Mouse (Mus musculus): Measurements from ENCODE around the gene Mgat5.

Gene Mgat5

DNA sequence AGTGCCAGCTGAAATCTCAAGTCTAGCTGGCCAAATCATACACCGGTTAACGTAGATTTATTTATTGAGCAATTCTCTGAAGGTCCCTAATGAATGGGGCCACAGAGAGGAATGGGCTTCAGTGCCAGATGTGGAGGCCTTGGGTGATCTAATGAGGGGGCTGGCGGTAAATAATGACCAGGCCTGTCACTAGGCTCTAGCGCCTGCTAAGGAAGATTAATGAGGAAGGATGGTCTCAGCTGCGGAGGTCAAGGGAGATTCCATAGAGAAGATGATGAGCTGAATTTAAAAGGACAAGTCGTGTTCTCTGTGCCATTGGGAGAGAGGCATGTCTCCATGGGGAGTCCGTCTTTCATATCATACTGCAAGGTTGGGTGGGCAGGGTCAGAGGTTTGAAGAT lies 178.3 kb downstream of the Mgat5 start:
- DNase-seq (ENCODE audit: low spot score in 2 of 2) = no peak

GRCm38 (mm10) chr1:127387226-127387625 lies 182.4 kb downstream of the Mgat5 start:
- no peak for DNase-seq (ENCODE audit: low spot score in 2 of 2)

- DNase-seq (ENCODE audit: low spot score in 2 of 2) = no peak
Observed at GRCm38 (mm10) chr1:127387661-127388060, 182.8 kb downstream of the Mgat5 start.

GRCm38 (mm10) chr1:127394716-127395115 lies 189.9 kb downstream of the Mgat5 start:
- no peak for DNase-seq (ENCODE audit: low spot score in 2 of 2)

DNA sequence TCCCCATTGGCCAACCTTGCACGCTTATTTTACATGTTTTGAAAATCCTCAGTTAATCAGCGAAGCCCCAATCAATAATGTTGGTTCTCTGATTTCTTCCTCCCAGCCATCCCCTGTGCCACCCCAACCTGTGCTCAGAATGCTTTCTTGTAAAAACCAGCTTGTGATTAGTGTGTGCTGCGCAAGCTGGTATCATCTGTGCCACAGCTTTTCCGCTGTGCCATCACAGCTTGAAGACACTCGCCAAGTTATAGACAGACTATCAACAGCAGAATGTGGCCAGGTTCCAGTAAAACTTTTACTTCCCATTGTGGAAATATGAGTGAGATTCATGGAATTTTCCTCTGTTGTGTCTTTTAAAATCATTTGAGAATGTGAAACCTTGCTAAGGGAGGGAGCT lies 190.9 kb downstream of the Mgat5 start:
- no peak for DNase-seq (ENCODE audit: low spot score in 2 of 2)

- DNase-seq (ENCODE audit: low spot score in 2 of 2) = no peak
Observed at GRCm38 (mm10) chr1:127396569-127397349, 191.9 kb downstream of the Mgat5 start.

DNA sequence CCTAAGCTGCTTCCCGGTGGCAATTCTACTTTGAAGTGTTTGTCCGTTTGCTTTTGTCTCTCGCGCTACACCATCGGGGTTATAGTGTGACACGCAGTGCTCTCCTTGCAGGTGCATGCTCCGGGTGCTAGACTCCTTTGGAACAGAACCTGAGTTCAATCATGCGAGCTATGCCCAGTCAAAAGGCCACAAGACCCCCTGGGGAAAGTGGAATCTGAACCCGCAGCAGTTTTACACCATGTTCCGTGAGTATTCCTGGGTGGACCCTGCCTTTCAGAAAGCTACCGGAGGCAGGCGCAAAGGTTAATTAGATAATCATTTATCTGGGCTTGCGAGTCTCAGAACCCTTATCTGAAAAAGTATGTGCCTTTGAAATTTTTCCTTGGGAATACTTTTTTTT lies 192.6 kb downstream of the Mgat5 start:
- no peak for DNase-seq (ENCODE audit: low spot score in 2 of 2)

GRCm38 (mm10) chr1:127398186-127398585 lies 193.4 kb downstream of the Mgat5 start:
- DNase-seq (ENCODE audit: low spot score in 2 of 2) = no peak

DNA sequence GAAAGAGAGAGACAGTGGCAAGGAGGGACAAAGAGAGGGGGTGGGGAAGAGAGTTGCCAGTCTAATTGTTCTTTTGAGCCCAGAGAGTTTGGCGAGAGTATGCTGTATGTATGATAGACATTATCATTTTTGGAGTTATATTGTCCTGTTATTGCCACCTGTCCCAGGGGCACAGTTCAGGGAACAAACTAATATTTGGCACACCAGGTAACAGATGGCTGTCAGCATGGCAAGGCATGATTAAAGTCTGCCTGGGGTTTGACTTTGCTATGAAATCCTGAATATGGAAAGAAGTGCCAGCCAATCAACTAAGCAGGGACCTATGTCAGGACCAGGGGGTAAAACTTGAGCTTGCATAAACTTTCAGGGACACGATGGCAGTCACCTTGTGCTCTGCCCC lies 195.4 kb downstream of the Mgat5 start:
- no peak for DNase-seq (ENCODE audit: low spot score in 2 of 2)

- DNase-seq (ENCODE audit: low spot score in 2 of 2) = no peak
Observed at GRCm38 (mm10) chr1:127400666-127401065, 195.9 kb downstream of the Mgat5 start.

- no peak for DNase-seq (ENCODE audit: low spot score in 2 of 2)
Observed at GRCm38 (mm10) chr1:127404655-127405054, 199.8 kb downstream of the Mgat5 start.

- DNase-seq (ENCODE audit: low spot score in 2 of 2) = no peak
Observed at GRCm38 (mm10) chr1:127408957-127409423, 204.2 kb downstream of the Mgat5 start.

- DNase-seq (ENCODE audit: low spot score in 2 of 2) = peak in 1 of 2 experiments; percentile 4
Observed at GRCm38 (mm10) chr1:127409512-127409911, 204.7 kb downstream of the Mgat5 start.

DNA sequence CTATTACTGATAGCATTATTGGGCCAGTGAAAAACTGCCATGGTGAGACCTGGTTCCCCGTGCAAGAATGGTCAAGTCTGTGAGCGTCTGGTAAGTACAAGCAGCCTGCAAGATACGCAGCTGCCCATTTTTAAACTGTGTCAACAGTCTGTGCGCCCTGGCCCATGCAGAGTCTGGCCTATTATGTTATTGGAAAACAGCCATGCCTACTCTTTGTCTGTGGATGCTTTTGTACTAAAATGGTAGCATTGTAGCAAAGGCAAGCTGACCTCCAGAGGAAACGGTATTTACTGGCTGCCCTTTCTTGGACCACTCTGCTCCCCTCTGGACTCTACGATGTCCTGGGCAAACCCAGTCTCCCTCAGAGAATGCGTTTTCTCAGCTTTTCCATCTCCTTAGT lies 209.7 kb downstream of the Mgat5 start:
- no peak for DNase-seq (ENCODE audit: low spot score in 2 of 2)

GRCm38 (mm10) chr1:127415896-127416295 lies 211.1 kb downstream of the Mgat5 start:
- no peak for DNase-seq (ENCODE audit: low spot score in 2 of 2)

GRCm38 (mm10) chr1:127416971-127417370 lies 212.2 kb downstream of the Mgat5 start:
- no peak for DNase-seq (ENCODE audit: low spot score in 2 of 2)

- DNase-seq (ENCODE audit: low spot score in 2 of 2) = no peak
Observed at GRCm38 (mm10) chr1:127418916-127419575, 214.2 kb downstream of the Mgat5 start.

DNA sequence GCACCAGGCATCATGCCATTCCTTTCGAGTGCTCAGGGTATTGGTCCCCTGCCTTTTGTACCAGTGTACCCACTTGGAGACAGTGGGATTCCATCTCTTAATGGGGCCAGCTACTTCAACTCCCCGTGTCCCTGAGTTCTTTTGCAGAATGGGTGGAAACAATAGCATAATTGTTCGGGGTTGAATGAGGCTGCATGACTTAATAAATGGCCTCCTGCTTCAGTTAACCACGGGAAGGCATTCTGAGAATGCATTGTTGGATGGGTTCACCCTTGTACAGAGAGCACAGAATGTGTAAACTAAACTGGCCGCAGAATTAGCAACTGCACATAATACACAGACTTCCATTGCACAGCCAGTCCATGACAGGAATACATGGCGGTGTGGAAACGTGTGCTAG lies 214.8 kb downstream of the Mgat5 start:
- no peak for DNase-seq (ENCODE audit: low spot score in 2 of 2)

DNA sequence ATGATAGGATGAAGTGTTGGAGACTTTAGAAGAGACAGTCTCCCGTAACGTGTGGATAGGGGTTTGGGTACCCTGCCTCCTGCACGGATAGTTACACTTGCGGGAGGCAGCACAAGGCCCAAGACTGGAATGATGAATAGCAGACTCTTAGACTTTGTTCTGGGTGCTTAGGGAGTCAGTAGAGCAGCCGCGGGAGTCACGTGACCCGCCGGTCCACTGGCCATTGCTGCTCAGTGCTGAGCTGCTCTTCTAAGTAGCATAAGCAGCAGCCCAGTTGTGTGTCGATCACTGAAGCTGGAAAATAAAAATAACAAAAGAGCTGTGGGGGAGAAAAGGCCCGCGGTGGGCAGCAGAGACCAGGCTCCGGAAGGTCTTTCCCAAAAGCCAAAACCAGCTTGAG lies 215.6 kb downstream of the Mgat5 start:
- DNase-seq (ENCODE audit: low spot score in 2 of 2) = no peak

DNA sequence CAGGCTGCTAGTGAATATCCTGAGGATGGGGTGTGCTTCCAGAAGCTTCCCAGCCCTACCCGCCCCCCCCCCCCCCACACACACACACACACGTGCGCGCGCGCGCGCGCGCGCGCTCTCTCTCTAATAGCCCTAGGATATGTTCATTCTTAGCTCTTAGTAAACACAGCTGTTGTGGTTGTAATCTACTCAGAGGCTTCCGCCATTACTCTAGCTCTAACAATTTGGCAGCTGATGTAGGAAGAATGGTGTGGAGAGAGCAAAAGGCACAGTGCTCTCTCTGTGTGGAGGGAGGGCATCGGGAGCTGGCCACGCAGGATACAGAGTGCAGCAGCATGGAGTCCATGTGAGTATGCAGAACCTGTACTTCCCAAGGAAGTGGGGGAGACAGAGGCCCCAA lies 216.0 kb downstream of the Mgat5 start:
- no peak for DNase-seq (ENCODE audit: low spot score in 2 of 2)

GRCm38 (mm10) chr1:127422565-127422964 lies 217.8 kb downstream of the Mgat5 start:
- DNase-seq (ENCODE audit: low spot score in 2 of 2) = no peak

DNA sequence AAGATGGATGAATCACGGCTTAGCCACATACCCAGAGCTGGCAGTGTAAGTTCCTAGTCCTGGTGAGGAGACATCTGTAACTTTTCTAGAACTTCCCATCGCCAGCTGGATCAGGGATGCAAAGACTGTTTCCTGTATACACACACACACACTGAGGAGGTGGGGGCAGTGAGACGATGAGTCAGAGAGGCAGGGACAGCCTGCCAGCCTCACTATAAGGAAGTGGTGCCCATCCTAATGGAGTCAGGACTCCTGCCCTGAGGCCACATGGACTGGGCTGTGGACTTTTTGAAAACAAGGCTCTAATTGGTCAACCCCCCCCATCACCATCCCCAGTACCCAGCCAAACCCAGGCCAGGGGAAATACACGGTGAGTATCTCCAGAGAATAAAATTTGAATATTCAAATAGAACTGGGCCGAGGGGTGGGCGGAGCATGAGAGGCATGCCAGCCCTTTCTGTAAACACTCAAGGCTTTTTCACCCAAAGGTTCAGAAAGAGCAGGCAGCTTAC lies 220.3 kb downstream of the Mgat5 start:
- peak; percentile 7 to 14 for DNase-seq (ENCODE audit: low spot score in 2 of 2)

DNA sequence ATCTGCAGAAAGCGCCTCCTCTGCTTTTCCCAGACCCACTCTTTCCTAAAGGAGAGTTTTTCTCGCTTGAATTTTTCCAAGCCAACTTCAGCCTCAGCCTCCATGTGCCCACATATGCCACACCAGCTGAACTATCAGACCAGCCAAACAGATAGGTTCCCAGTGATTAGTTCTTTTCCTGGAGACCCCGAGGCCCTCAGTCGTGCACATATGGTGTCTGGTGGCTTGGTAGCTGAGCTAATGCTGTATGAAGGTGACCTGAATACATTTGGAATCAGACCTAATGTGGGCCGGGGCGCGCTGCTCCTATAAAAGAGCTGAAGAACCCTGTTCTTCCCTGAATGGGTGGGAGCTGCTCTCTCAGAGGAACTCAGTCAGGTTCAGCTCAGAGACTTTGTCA lies 225.5 kb downstream of the Mgat5 start:
- DNase-seq (ENCODE audit: low spot score in 2 of 2) = no peak
